Mouse (Mus musculus) lung, postnatal 0 days (tissue): ENCODE results near the gene Wnt10a.

Source experiments
- CTCF ChIP-seq: IDR thresholded peaks from 2 replicates; pipeline ENCODE4 v1.5.1; 2016; ENCODE audit warnings: antibody characterized with exemption, mild to moderate bottlenecking
- EP300 ChIP-seq: IDR thresholded peaks from 2 replicates; pipeline ENCODE4 v1.6.1; 2016; ENCODE audit warnings: antibody characterized with exemption, mild to moderate bottlenecking, control low read depth

DNA sequence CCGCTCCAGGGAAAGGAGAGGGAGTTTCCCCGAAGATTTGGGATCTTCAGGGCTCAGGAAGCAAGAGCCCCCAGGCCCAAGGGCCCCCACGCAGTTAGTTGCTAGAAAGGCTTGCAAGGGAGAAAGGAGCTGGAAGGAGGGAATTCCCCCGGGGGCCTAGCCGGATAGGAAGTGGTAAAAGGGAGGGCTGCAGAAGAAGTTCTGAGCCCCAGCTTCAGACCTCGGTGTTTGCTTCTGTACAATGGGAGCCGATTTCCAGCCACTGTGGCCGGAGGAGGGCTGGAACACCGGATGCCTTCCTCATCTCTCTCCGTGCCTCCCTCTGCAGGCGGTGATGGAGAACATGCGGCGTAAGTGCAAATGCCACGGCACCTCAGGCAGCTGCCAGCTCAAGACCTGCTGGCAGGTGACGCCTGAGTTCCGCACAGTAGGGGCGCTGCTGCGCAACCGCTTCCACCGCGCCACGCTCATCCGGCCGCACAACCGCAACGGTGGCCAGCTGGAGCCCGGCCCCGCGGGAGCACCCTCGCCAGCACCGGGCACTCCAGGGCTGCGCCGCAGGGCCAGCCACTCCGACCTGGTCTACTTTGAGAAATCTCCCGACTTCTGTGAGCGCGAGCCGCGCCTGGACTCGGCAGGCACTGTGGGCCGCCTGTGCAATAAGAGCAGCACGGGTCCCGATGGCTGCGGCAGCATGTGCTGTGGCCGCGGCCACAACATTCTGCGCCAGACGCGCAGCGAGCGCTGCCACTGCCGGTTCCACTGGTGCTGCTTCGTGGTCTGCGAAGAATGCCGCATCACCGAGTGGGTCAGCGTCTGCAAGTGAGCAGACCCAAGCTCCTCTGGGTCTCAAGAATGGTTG is 11.7 kb downstream of the Wnt10a start:
- TF ChIP-seq CTCF (peak; percentile 79), EP300 (no peak)
